Mouse (Mus musculus) midbrain, postnatal 0 days (tissue): ENCODE measurements at regions not wholly inside any gene's neighbourhood (a gene's known extent, or its start where the extent isn't known, plus 50 kb on each side); places are given as distances from the start of the nearest gene placed in this dataset.

Experiments used
- ATAC-seq: fragments of 200-750 bp; cut with Nextera tagmentation; 2 replicates; pipeline ENCODE4 v1.8.0; 2017; ENCODE audit warnings: moderate number of reproducible peaks, mild to moderate bottlenecking, moderate TSS enrichment, moderate library complexity; ENCODE audit not compliant: low FRiP score
- DNase-seq: peaks from one replicate; pipeline ENCODE4 v3.0.0-alpha.2; 2015; ENCODE audit warnings: low spot score
- H3K27ac ChIP-seq: fragments of 300-500 bp; sonication (generic); 2 replicates; pipeline ENCODE4 v1.5.1; 2014; ENCODE audit warnings: low read depth, mild to moderate bottlenecking, low read length, mixed read lengths
- H3K27me3 ChIP-seq: fragments of 300-500 bp; sonication (generic); 2 replicates; pipeline ENCODE4 v1.6.1; 2014; ENCODE audit warnings: low read length, control low read depth, mixed read lengths; ENCODE audit not compliant: insufficient read depth
- H3K36me3 ChIP-seq: fragments of 300-500 bp; sonication (generic); 2 replicates; pipeline ENCODE4 v1.6.1; 2014; ENCODE audit warnings: low read length, control low read depth, mixed read lengths; ENCODE audit not compliant: insufficient read depth
- H3K4me1 ChIP-seq: fragments of 300-500 bp; sonication (generic); 2 replicates; pipeline ENCODE4 v1.6.1; 2014; ENCODE audit warnings: mild to moderate bottlenecking, control low read depth, antibody characterized with exemption, low read length, mixed read lengths; ENCODE audit not compliant: insufficient read depth
- H3K4me2 ChIP-seq: fragments of 300-500 bp; sonication (generic); 2 replicates; pipeline ENCODE4 v1.6.1; 2014; ENCODE audit warnings: low read depth, mild to moderate bottlenecking, low read length, mixed read lengths; ENCODE audit not compliant: poor library complexity, severe bottlenecking
- H3K4me3 ChIP-seq: fragments of 300-500 bp; sonication (generic); 2 replicates; pipeline ENCODE4 v1.5.1; 2014; ENCODE audit warnings: low read depth, mild to moderate bottlenecking, low read length, moderate library complexity
- H3K9ac ChIP-seq: fragments of 300-500 bp; sonication (generic); replicated peaks from 2 replicates; pipeline ENCODE4 v1.6.1; 2014; ENCODE audit warnings: mild to moderate bottlenecking, low read length, moderate library complexity, mixed read lengths; ENCODE audit not compliant: poor library complexity, severe bottlenecking
- H3K9me3 ChIP-seq: fragments of 300-500 bp; sonication (generic); 2 replicates; pipeline ENCODE4 v1.6.1; 2016; ENCODE audit warnings: low read length, control low read depth
- CTCF ChIP-seq: IDR thresholded peaks from 2 replicates; pipeline ENCODE4 v1.5.1; 2016; ENCODE audit warnings: antibody characterized with exemption, mild to moderate bottlenecking
- WGBS: fragments of 180-500 bp; shearing (Covaris S2); extraction: QIAGEN DNeasy Blood & Tissue Kit; methylation state at CpG from one replicate; pipeline ENCODE4 v1.1.7; 2014; 5-methylcytosine and 5-hydroxymethylcytosine counted together

DNA sequence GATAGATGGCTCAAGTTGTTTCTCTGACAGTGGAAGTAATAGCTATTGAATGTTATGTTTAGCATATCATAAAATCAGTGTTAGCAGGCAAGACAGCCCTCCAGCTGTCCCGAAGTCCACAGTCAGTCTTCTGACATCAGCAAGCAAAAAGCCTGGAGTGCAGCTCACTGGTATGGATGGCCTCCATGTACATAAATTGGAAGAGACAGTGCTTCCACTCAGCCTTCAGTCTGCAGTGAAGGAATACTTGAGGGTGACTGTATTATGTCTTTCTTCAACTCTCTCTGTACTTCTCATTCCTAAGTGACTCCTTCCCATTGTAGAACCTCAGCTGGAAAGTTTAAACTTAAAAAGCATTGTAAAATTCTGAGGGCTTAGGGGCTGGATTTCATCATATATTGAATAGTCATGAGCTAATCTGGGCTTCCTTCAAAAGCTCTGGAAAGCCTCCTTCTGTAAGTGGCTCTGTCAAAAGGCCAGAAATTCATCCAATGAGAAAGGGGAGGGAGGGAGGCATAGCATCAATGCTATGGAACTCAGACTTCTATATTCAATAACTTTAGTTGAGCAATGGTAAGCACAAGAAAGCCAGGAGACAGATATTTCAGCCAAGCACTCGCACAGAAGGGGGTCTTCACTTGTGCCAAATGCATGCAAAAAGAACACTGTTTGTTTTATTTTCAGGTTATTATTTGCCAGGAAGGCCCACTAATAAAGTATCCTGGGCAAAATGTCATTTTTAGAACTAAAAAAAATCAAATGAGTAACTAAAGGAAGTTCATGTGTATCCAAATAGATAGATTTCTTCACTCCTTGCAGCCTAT, 90.5 kb upstream of the Plxna2 start:
- Histone ChIP-seq H3K27ac (no peak overlapping the region), H3K9ac (no peak overlapping the region), H3K4me1 (no peaks in the 10 kb centered on the region), H3K4me2 (no peak overlapping the region), H3K36me3 (no peaks in the 10 kb centered on the region), H3K4me3 (no peak overlapping the region), H3K9me3 (no peaks in the 10 kb centered on the region), H3K27me3 (no peaks in the 10 kb centered on the region)
- DNase-seq (no peak), ATAC-seq (no peak)
- 66% methylated on average over 2 of the region's 2 CpGs for WGBS
- TF ChIP-seq CTCF: no peak

DNA sequence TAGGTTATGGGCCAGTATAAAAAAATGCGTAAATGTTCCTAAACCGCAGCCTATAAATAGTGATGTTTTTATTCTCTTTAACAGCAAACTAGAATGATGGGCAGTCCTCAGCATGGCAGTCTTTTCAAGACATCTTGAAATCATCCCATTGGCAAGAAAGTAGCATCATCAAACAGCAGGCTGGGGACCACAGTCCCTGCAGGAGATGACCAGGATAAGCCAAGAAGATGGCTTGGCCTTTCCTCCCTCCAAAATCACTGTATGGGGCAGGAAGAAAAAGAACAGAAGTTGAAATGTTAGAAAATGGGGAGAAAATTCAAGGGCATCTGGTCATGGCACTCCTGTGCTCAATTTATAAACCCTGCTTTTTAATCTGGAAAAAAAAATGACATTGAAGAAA, 93.0 kb upstream of the Plxna2 start:
- no peak for DNase-seq
- Histone ChIP-seq H3K27me3 (no peaks in the 10 kb centered on the region), H3K9me3 (no peaks in the 10 kb centered on the region)

DNA sequence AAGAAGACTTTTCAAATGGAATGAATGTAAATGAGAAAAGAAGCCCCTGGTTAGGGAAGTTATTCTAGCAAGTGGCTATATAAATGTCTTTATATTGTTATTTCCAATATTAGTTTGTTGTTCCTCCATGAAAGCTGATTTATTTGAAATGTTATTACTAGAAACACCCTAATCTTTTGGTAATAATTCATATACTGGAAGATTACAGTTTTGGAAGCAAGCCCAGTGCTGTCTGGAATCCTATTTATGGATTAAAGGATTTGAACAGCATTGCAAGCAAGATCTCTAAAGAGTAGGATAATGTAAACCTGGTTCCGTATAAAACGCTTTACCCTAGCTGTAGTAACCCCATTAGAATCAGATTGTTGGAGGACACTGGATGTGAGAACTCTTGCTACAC, 96.8 kb upstream of the Plxna2 start:
- no peaks in the 10 kb centered on the region for H3K4me1 ChIP-seq
- H3K27me3 ChIP-seq: no peaks in the 10 kb centered on the region
- WGBS: 49% methylated on average over 2 of the region's 2 CpGs
- H3K4me3 ChIP-seq: no peak overlapping the region
- TF ChIP-seq CTCF: no peak
- H3K36me3 ChIP-seq: no peaks in the 10 kb centered on the region
- H3K27ac ChIP-seq: no peak overlapping the region
- ATAC-seq (no peak), DNase-seq (no peak)
- H3K9ac ChIP-seq: no peak overlapping the region
- no peak overlapping the region for H3K4me2 ChIP-seq
- no peaks in the 10 kb centered on the region for H3K9me3 ChIP-seq

More for the DNA sequence above, 93.0 kb upstream of the Plxna2 start:
- Histone ChIP-seq H3K4me2 (no peak overlapping the region), H3K4me1 (no peaks in the 10 kb centered on the region), H3K9ac (no peak overlapping the region), H3K27ac (no peak overlapping the region), H3K36me3 (no peaks in the 10 kb centered on the region), H3K4me3 (no peak overlapping the region)
- TF ChIP-seq CTCF: no peak
- no peak for ATAC-seq
- WGBS: 94% methylated on average over 2 of the region's 2 CpGs

DNA sequence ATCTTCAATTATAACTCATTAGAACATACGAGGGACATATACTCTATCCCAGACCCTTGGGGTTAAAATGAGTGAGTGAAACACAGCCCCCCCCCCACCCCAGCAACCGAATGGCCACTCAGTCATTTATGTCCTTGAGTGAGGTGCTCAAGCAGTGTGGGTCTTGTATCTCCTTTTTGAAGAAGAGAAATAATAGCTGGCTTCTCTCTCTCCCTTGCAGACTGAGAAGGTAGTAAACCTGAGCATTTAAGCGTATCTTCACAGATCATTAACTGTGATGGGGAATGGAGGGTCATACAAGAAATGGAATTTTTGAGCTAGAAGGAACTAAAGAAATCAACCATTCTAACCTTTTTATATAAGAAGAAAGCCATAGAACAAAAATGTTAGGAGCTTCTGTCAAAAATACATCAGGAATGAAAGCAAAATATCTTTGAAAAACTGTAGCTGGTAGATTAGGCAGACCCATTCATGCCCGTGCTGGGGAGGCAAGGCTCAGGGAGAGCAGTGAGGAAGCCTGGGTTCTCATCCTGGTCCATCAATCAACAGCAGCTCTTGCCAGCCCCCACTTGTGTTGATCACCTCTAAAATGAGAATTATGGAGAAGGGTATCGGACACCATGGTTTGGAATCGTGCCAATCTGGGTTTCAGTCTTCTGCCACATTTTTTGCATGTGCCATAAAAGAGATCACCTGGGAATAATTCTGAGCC, 98.4 kb upstream of the Plxna2 start:
- ATAC-seq: no peak

DNA sequence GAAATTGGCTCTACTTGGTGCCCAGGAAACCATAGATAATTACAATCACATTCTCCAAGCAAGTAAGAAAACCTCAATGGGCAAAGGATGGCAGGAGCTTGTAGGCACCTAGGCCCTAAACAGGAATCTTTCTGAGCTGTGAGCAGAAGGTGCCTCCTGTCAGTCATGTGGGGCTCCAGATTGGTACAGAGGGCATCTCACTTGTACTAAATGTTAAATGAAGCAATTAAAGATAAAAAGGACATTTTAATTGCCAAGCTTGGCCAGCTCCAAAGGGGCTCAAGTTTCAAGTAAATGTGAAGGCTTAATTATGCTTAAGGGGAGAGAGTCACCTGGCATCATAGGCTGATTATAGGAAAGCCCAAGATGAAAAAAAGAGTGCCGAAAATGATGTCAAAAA, 101.9 kb upstream of the Plxna2 start:
- Histone ChIP-seq H3K9ac (no peak overlapping the region), H3K9me3 (peaks cover 4% of the 10 kb centered on the region; the same call in 1 of the 2 replicates), H3K4me3 (no peak overlapping the region), H3K27ac (no peak overlapping the region), H3K4me2 (no peak overlapping the region), H3K27me3 (no peaks in the 10 kb centered on the region), H3K4me1 (no peaks in the 10 kb centered on the region), H3K36me3 (no peaks in the 10 kb centered on the region)
- DNase-seq (no peak), ATAC-seq (no peak)
- WGBS: 73% methylated on average over 1 of the region's 1 CpGs
- TF ChIP-seq CTCF: no peak

More for the DNA sequence above, 98.4 kb upstream of the Plxna2 start:
- no peaks in the 10 kb centered on the region for H3K36me3 ChIP-seq
- no peak for TF ChIP-seq CTCF
- H3K4me1 ChIP-seq: no peaks in the 10 kb centered on the region
- no peaks in the 10 kb centered on the region for H3K9me3 ChIP-seq
- H3K27me3 ChIP-seq: no peaks in the 10 kb centered on the region
- H3K4me3 ChIP-seq: no peak overlapping the region
- no peak overlapping the region for H3K27ac ChIP-seq
- no peak for DNase-seq
- WGBS: 74% methylated on average over 6 of the region's 6 CpGs
- H3K4me2 ChIP-seq: no peak overlapping the region
- no peak overlapping the region for H3K9ac ChIP-seq

- Histone ChIP-seq H3K9ac (no peak overlapping the region), H3K4me1 (no peaks in the 10 kb centered on the region), H3K4me3 (no peak overlapping the region), H3K27me3 (no peaks in the 10 kb centered on the region), H3K4me2 (no peak overlapping the region), H3K9me3 (peaks cover 4% of the 10 kb centered on the region; the same call in 1 of the 2 replicates), H3K36me3 (no peaks in the 10 kb centered on the region), H3K27ac (no peak overlapping the region)
- DNase-seq (no peak), ATAC-seq (no peak)
- no peak for TF ChIP-seq CTCF
- WGBS: 93% methylated on average over 1 of the region's 1 CpGs
Observed at GRCm38 (mm10) chr1:194508314-194508713, 109.7 kb upstream of the Plxna2 start.
